Mouse (Mus musculus): ENCODE results near the gene Lsamp.

DNA sequence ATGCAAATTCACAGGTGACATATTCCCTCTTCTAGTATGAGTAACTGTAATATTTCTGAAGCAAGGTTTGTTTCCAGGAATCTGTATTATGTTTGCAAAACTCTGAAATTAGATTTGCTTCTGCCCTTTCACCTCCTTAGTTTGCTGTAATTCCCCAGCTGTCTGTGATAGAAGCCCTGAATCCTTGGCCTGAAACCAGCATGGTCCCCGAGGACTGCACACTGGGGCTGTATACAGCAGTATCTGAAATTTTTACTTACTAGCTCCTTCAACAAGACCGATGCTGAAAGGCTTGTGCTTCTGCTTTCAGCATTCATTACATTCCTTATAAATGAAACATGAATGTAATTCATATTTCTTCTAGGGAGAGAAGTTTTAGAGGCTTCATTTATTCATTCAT lies 91.4 kb downstream of the Lsamp start:
- TF ChIP-seq GATA1 (IDR thresholded peaks at IDR 0.05; ENCODE audit: low read length) = no peak
- no peak for TF ChIP-seq TAL1 (IDR thresholded peaks at IDR 0.05; ENCODE audit: low read length)
